Mouse (Mus musculus): ENCODE measurements at regions not wholly inside any gene's neighbourhood (a gene's known extent, or its start where the extent isn't known, plus 50 kb on each side); places are given as distances from the start of the nearest gene placed in this dataset.

GRCm38 (mm10) chr14:46606037-46606436 is 154.3 kb upstream of the Cdkn3 start:
- Histone ChIP-seq H3K9me3 (no peaks in the 10 kb centered on the region), H3K36me3 (replicated peaks) (no peaks in the 10 kb centered on the region), H3K4me2 (no peak overlapping the region), H3K9ac (no peak overlapping the region), H3K27ac (no peak overlapping the region), H3K4me1 (peaks cover 9% of the 10 kb centered on the region), H3K4me3 (no peak overlapping the region), H3K27me3 (replicated peaks) (no peaks in the 10 kb centered on the region)
- no peak for ATAC-seq (replicated peaks)
- 72% methylated on average over 9 of the region's 9 CpGs for WGBS

GRCm38 (mm10) chr14:46604886-46605531 is 155.3 kb upstream of the Cdkn3 start:
- Histone ChIP-seq H3K9me3 (no peaks in the 10 kb centered on the region), H3K27ac (no peak overlapping the region), H3K4me3 (peak overlapping the region; percentile 15; the same call in 1 of the 2 replicates), H3K36me3 (replicated peaks) (no peaks in the 10 kb centered on the region), H3K9ac (no peak overlapping the region), H3K4me2 (peak overlapping the region; percentile 49), H3K27me3 (replicated peaks) (no peaks in the 10 kb centered on the region), H3K4me1 (peaks cover 9% of the 10 kb centered on the region)
- peak; percentile 67 for ATAC-seq (replicated peaks)
- WGBS, result 21% methylated on average over 16 of the region's 16 CpGs

- Histone ChIP-seq H3K36me3 (replicated peaks) (no peaks in the 10 kb centered on the region), H3K4me3 (no peak overlapping the region), H3K4me1 (peaks cover 9% of the 10 kb centered on the region), H3K27ac (no peak overlapping the region), H3K9me3 (no peaks in the 10 kb centered on the region), H3K9ac (no peak overlapping the region), H3K27me3 (replicated peaks) (no peaks in the 10 kb centered on the region), H3K4me2 (no peak overlapping the region)
- no peak for ATAC-seq (replicated peaks)
- WGBS, result 89% methylated on average over 14 of the region's 14 CpGs
Measured at GRCm38 (mm10) chr14:46604156-46604885, 156.0 kb upstream of the Cdkn3 start.

GRCm38 (mm10) chr14:46596696-46597359 is 163.5 kb upstream of the Cdkn3 start:
- ATAC-seq (replicated peaks), result no peak
- H3K9ac ChIP-seq, result no peak overlapping the region
- H3K27ac ChIP-seq, result no peak overlapping the region
- no peaks in the 10 kb centered on the region for H3K4me1 ChIP-seq
- H3K27me3 ChIP-seq (replicated peaks), result no peaks in the 10 kb centered on the region
- 85% methylated on average over 7 of the region's 7 CpGs for WGBS
- H3K36me3 ChIP-seq (replicated peaks), result no peaks in the 10 kb centered on the region
- H3K9me3 ChIP-seq, result no peaks in the 10 kb centered on the region
- H3K4me3 ChIP-seq, result no peak overlapping the region
- no peak overlapping the region for H3K4me2 ChIP-seq

GRCm38 (mm10) chr14:46594151-46594550 is 166.2 kb upstream of the Cdkn3 start:
- ATAC-seq (replicated peaks), result no peak
- no peak overlapping the region for H3K4me3 ChIP-seq
- H3K9me3 ChIP-seq, result no peaks in the 10 kb centered on the region
- 64% methylated on average over 3 of the region's 3 CpGs for WGBS
- no peak overlapping the region for H3K9ac ChIP-seq
- H3K27me3 ChIP-seq (replicated peaks), result no peaks in the 10 kb centered on the region
- H3K27ac ChIP-seq, result no peak overlapping the region
- no peak overlapping the region for H3K4me2 ChIP-seq
- H3K4me1 ChIP-seq, result no peaks in the 10 kb centered on the region
- H3K36me3 ChIP-seq (replicated peaks), result no peaks in the 10 kb centered on the region

GRCm38 (mm10) chr14:46591753-46592359 is 168.5 kb upstream of the Cdkn3 start:
- no peak for ATAC-seq (replicated peaks)
- no peaks in the 10 kb centered on the region for H3K4me1 ChIP-seq
- no peak overlapping the region for H3K4me3 ChIP-seq
- no peak overlapping the region for H3K9ac ChIP-seq
- H3K36me3 ChIP-seq (replicated peaks), result no peaks in the 10 kb centered on the region
- 81% methylated on average over 12 of the region's 12 CpGs for WGBS
- no peak overlapping the region for H3K4me2 ChIP-seq
- no peak overlapping the region for H3K27ac ChIP-seq
- H3K27me3 ChIP-seq (replicated peaks), result no peaks in the 10 kb centered on the region
- no peaks in the 10 kb centered on the region for H3K9me3 ChIP-seq

GRCm38 (mm10) chr14:46591211-46591610 is 169.1 kb upstream of the Cdkn3 start:
- Histone ChIP-seq H3K27ac (no peak overlapping the region), H3K4me2 (no peak overlapping the region), H3K9me3 (no peaks in the 10 kb centered on the region), H3K4me1 (no peaks in the 10 kb centered on the region), H3K4me3 (no peak overlapping the region), H3K9ac (no peak overlapping the region), H3K36me3 (replicated peaks) (no peaks in the 10 kb centered on the region), H3K27me3 (replicated peaks) (no peaks in the 10 kb centered on the region)
- ATAC-seq (replicated peaks), result no peak
- WGBS, result 93% methylated on average over 3 of the region's 3 CpGs

GRCm38 (mm10) chr14:46586093-46586492 is 174.2 kb upstream of the Cdkn3 start:
- Histone ChIP-seq H3K27ac (no peak overlapping the region), H3K4me1 (no peaks in the 10 kb centered on the region), H3K4me3 (no peak overlapping the region), H3K36me3 (replicated peaks) (no peaks in the 10 kb centered on the region), H3K27me3 (replicated peaks) (no peaks in the 10 kb centered on the region), H3K9me3 (no peaks in the 10 kb centered on the region), H3K4me2 (no peak overlapping the region), H3K9ac (no peak overlapping the region)
- 0 out of 2 replicates have a peak, but pooled peaks have one; percentile 24 for ATAC-seq (replicated peaks)
- WGBS, result 82% methylated on average over 11 of the region's 11 CpGs

GRCm38 (mm10) chr14:46578051-46579000 is 182.0 kb upstream of the Cdkn3 start:
- Histone ChIP-seq H3K4me1 (no peaks in the 10 kb centered on the region), H3K27me3 (replicated peaks) (no peaks in the 10 kb centered on the region), H3K36me3 (replicated peaks) (no peaks in the 10 kb centered on the region), H3K27ac (no peak overlapping the region), H3K4me3 (no peak overlapping the region), H3K9me3 (no peaks in the 10 kb centered on the region), H3K9ac (no peak overlapping the region), H3K4me2 (no peak overlapping the region)
- no peak; the same call in 1 of the 2 replicates for ATAC-seq (replicated peaks)
- WGBS, result 52% methylated on average over 13 of the region's 13 CpGs

- WGBS, result 57% methylated on average over 4 of the region's 4 CpGs
- Histone ChIP-seq H3K9me3 (no peaks in the 10 kb centered on the region), H3K27me3 (replicated peaks) (no peaks in the 10 kb centered on the region), H3K4me1 (0 out of 2 replicates have a peak, but pooled peaks cover 3% of the 10 kb centered on the region), H3K9ac (no peak overlapping the region), H3K36me3 (replicated peaks) (no peaks in the 10 kb centered on the region), H3K4me3 (no peak overlapping the region), H3K27ac (no peak overlapping the region), H3K4me2 (no peak overlapping the region)
- no peak for ATAC-seq (replicated peaks)
Measured at GRCm38 (mm10) chr14:46575889-46576288, 184.5 kb upstream of the Cdkn3 start.

- Histone ChIP-seq H3K27me3 (replicated peaks) (no peaks in the 10 kb centered on the region), H3K4me2 (no peak overlapping the region), H3K36me3 (replicated peaks) (no peaks in the 10 kb centered on the region), H3K4me3 (no peak overlapping the region), H3K9ac (no peak overlapping the region), H3K4me1 (0 out of 2 replicates have a peak, but pooled peaks cover 3% of the 10 kb centered on the region), H3K27ac (no peak overlapping the region), H3K9me3 (no peaks in the 10 kb centered on the region)
- WGBS, result 84% methylated on average over 3 of the region's 3 CpGs
- ATAC-seq (replicated peaks), result no peak
Measured at GRCm38 (mm10) chr14:46575414-46575813, 184.9 kb upstream of the Cdkn3 start.
